Mouse (Mus musculus): Measurements from ENCODE around the gene Midn. TPM values are rescaled to one million over a fixed set of nuclear protein-coding genes. Genes with fewer than 3 reads are reported as not detected.

Gene Midn
- polyA plus RNA-seq, 1 experiment from 2014 or later = 18.6 TPM

DNA sequence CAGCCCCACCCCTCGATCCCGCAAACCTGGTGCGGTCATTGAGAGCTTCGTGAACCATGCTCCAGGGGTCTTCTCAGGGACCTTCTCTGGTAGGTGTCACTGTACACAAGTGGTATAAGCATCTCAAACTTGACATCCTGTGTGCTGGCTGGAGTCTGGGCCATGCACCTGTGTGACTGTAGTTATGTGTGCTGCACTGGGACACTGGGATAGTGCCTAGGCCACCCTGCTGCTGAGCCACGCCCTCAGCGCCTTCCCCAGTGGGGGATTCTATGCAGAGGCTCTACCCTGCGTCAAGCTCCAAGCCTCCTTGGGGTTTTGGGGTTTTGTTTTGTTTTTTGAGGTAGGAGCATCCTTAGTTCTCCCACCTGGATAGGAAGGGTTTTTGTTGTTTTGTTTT is 6.3 kb downstream of the Midn start:
- H3K9me3 ChIP-seq = no peaks in the 10 kb centered on the region
- H3K4me2 ChIP-seq = no peak overlapping the region
- H3K9ac ChIP-seq = no peak overlapping the region
- no peak overlapping the region for H3K4me3 ChIP-seq
- H3K36me3 ChIP-seq = peaks cover 55% of the 10 kb centered on the region
- no peaks in the 10 kb centered on the region for H3K27me3 ChIP-seq
- H3K4me1 ChIP-seq = peaks cover 76% of the 10 kb centered on the region
- no peak for ATAC-seq (ENCODE audit: borderline replicate concordance, extremely low read depth, low FRiP score, low TSS enrichment)
- WGBS = 87% methylated on average over 7 of the region's 7 CpGs
- 0 out of 2 replicates have a peak overlapping the region, but pooled peaks have one; percentile 1 for H3K27ac ChIP-seq

GRCm38 (mm10) chr10:80155277-80155676 is 7.2 kb downstream of the Midn start:
- Histone ChIP-seq H3K27me3 (no peaks in the 10 kb centered on the region), H3K27ac (no peak overlapping the region), H3K4me1 (peaks cover 82% of the 10 kb centered on the region), H3K36me3 (peaks cover 55% of the 10 kb centered on the region), H3K4me2 (no peak overlapping the region), H3K9ac (no peak overlapping the region), H3K4me3 (no peak overlapping the region), H3K9me3 (no peaks in the 10 kb centered on the region)
- WGBS = 45% methylated on average over 1 of the region's 1 CpGs
- no peak for ATAC-seq (ENCODE audit: borderline replicate concordance, extremely low read depth, low FRiP score, low TSS enrichment)

DNA sequence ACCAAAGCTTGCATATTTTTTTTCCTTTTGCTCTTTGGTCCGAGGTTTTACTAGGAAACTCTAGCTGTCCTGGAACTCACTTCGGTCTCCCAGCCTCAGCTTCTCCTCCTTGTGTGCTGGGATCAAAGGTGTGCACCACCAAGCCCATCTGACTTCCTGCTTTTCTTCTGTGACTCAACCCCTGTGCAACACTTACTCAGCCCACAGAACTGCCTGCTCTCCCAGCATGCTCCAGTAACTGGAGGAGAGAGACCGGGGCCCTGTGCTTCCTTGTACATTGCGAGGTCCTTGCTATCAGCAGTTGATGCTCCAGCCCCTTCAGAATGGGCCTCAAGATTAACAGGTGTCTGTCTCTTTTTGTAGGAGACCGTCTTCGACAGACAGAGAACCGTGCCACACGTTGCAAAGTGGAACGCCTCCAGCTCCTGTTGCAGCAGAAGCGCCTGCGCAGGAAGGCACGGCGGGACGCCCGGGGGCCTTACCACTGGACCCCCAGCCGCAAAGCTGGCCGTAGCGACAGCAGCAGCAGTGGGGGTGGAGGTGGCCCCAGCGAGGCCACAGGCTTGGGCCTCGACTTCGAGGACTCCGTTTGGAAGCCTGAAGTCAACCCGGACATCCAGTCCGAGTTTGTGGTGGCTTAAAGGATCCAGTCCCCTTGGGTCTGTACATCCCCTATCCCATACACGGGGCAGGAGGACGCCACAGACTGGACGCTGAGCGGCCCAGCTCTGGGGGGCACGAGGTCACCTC is 8.1 kb downstream of the Midn start:
- H3K4me2 ChIP-seq = peak overlapping the region; percentile 0; the same call in 1 of the 2 replicates
- peaks cover 55% of the 10 kb centered on the region for H3K36me3 ChIP-seq
- H3K4me3 ChIP-seq = no peak overlapping the region
- no peak overlapping the region for H3K9ac ChIP-seq
- peaks cover 91% of the 10 kb centered on the region for H3K4me1 ChIP-seq
- H3K27me3 ChIP-seq = no peaks in the 10 kb centered on the region
- H3K9me3 ChIP-seq = no peaks in the 10 kb centered on the region
- WGBS = 74% methylated on average over 29 of the region's 29 CpGs
- H3K27ac ChIP-seq = peak overlapping the region; percentile 99
- ATAC-seq (ENCODE audit: borderline replicate concordance, extremely low read depth, low FRiP score, low TSS enrichment) = no peak

DNA sequence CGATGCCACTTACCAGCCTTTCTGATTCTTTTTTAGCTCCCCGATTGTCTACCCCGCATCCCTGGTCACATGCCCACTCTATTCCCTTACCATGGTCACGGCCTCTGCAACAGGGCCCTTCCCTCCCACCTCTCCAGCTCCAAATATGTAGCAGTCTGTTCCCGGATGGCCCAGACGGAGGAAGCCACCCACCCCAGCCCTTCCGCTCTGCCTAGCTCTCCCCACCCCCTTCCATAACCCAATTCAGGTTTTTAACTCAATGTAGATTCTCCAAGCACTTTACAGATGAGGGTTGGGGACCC is 8.6 kb downstream of the Midn start:
- Histone ChIP-seq H3K36me3 (peaks cover 55% of the 10 kb centered on the region), H3K4me1 (peaks cover 96% of the 10 kb centered on the region), H3K4me3 (no peak overlapping the region), H3K27ac (peak overlapping the region; percentile 99), H3K9ac (no peak overlapping the region), H3K4me2 (peak overlapping the region; percentile 0; the same call in 1 of the 2 replicates), H3K27me3 (no peaks in the 10 kb centered on the region), H3K9me3 (no peaks in the 10 kb centered on the region)
- no peak for ATAC-seq (ENCODE audit: borderline replicate concordance, extremely low read depth, low FRiP score, low TSS enrichment)
- 37% methylated on average over 7 of the region's 7 CpGs for WGBS

DNA sequence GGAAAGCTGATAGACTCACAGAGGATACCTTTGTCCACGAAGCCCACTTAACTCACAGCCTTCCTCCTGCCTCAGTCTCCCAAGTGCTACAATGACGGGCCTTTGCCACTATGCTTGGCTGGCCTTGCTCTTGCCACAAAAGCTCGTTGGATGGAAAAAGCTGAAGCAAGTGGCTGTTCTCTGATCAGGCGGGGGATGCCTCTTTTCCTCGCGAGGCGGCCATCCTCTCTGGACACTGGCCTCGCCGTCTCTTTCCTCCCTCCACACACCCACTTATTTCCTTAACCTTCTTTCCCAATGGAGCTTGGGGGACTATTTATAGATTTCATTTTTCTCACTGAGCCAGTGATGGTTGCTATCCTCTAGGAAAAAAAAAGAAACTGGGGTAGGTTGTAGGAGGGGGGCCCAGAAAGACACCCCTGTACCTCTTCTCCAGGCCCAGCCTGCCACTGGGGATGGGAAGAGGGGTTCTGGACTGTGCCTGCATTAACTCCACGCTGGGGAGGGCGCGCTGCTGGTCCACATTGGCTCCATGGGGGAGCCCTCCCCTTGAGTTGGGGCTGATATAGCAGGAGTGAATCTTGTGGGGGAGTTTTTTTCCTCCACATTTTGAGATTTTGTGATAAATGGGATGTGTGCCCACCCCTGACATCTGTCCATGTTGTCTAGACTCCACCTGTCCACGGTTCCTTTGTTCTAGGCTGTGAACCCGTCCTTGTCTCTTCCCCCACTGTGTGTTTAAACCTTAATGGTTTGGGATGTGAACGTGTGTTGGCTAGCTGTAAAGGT is 9.3 kb downstream of the Midn start:
- no peak overlapping the region for H3K4me3 ChIP-seq
- 55% methylated on average over 15 of the region's 15 CpGs for WGBS
- H3K27ac ChIP-seq = peak overlapping the region; percentile 99
- H3K4me2 ChIP-seq = peak overlapping the region; percentile 9; the same call in 1 of the 2 replicates
- no peak for ATAC-seq (ENCODE audit: borderline replicate concordance, extremely low read depth, low FRiP score, low TSS enrichment)
- no peaks in the 10 kb centered on the region for H3K27me3 ChIP-seq
- H3K4me1 ChIP-seq = peaks cover 96% of the 10 kb centered on the region
- peaks cover 54% of the 10 kb centered on the region for H3K36me3 ChIP-seq
- H3K9ac ChIP-seq = no peak overlapping the region
- H3K9me3 ChIP-seq = no peaks in the 10 kb centered on the region

DNA sequence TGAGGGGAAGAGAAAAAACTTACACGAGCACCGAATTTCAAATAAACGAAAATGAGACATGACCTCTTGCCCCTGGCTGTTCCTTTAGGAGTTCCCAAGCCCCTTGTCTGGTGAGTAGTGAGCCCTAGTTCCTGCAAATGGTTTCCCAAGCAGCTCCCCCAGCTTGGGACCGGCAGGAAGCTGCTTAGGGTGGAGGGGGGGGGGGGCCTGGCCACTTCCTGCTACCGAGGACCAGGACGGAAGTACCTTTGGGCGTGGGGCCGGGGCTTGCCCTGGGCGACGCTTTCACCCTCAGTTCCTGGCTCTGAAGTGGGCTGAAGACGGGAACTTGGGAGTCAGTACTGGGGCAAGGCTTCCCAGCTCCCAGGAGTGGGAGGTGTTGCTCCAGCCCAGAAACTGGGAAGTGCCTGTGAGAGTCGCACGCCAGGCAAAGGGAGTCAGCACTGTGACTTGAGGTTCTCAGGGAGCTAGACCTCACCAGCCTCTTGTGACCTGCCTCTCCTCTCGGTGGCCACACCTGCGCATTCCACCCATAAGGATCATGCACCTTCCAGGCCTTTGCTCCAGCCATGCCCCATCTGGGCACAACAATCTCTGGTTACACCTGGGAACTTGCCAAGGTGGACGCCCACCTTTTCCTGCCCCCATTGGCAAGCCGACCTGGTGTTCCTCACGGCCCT is 10.4 kb downstream of the Midn start:
- Histone ChIP-seq H3K36me3 (peaks cover 43% of the 10 kb centered on the region), H3K27ac (peak overlapping the region; percentile 99), H3K4me3 (0 out of 2 replicates have a peak overlapping the region, but pooled peaks have one; percentile 44), H3K4me2 (peak overlapping the region; percentile 81), H3K4me1 (peaks cover 95% of the 10 kb centered on the region), H3K27me3 (no peaks in the 10 kb centered on the region), H3K9ac (peak overlapping the region; percentile 25), H3K9me3 (no peaks in the 10 kb centered on the region)
- WGBS = 9% methylated on average over 18 of the region's 18 CpGs
- ATAC-seq (ENCODE audit: borderline replicate concordance, extremely low read depth, low FRiP score, low TSS enrichment) = no peak

DNA sequence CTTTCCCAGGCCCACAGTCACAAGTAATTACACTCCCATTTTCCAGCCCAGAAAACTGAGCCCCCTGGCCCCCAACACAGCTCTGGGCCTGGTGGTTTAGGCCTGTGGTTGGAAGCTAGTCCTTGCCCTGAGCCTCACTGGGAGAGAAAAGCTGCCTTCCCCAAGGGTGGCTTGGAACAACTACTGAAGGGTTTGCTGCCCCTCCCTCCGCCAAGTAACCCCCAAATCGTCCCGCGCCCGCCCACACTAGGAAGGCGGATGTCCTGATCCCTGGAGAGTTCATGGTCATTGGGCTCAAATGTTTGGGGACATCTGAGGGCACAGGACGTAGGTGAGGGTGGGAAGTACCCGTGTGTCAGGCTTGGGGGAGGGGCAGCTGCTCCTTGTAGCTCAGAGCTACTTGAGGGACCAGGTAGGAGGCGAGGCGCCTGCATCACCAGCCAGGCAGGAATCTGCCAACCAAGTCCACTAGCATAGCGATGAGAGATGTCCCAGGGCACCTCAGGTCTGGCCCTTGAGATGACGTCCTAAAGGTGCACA is 11.0 kb downstream of the Midn start:
- peak overlapping the region; percentile 21 for H3K9ac ChIP-seq

DNA sequence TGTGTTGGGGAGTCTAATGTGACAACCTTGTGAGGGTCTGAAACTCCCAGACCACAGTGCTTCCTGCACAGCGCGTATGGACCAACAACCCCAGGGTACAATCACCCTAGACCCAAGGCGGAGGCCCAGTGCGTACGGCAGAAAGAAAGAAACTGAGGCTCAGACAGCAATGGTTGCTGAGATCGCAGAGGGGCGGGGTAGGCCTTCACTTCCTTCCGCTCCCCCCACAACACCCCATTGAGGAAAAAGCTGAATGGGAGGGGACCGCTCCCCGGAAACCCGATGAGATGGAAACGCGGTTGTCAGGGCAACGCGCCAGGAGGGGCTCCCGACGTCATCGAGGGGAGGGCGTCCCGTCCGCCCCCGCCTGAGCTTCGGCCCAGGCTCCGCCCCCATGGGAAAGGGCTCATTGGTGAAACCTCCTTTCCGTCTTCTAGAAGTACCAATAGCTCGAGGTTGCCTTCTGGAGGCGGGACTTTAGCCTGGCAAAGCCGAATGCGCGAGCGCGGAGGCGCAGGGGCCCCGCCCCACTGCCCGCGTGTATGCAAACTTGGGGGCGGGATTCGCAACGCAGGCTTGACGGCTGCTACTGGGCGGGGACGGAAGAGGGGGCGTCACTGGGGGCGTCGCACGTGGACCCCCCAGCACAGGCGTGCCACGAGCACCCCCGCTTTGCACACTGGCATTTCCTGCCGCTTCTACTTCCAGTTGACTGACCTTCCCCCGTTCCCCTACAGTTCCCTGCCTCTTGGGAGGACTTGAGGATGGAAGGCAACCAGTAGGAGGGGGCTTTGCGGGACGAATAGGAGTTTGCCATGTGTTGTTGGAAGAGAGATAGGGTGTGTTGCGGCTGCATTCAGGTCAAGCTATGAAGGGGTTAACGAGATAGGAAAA is 11.7 kb downstream of the Midn start:
- WGBS = under 1% methylated on average over 55 of the region's 55 CpGs
- Histone ChIP-seq H3K27me3 (no peaks in the 10 kb centered on the region), H3K36me3 (peaks cover 29% of the 10 kb centered on the region), H3K9ac (peak overlapping the region; percentile 39), H3K27ac (peak overlapping the region; percentile 99), H3K4me1 (peaks cover 94% of the 10 kb centered on the region), H3K4me2 (peak overlapping the region; percentile 81), H3K4me3 (peak overlapping the region; percentile 44), H3K9me3 (no peaks in the 10 kb centered on the region)
- peak; percentile 85 for ATAC-seq (ENCODE audit: borderline replicate concordance, extremely low read depth, low FRiP score, low TSS enrichment)

More for the DNA sequence above, 11.0 kb downstream of the Midn start:
- peaks cover 94% of the 10 kb centered on the region for H3K4me1 ChIP-seq
- H3K4me3 ChIP-seq = peak overlapping the region; percentile 44
- ATAC-seq (ENCODE audit: borderline replicate concordance, extremely low read depth, low FRiP score, low TSS enrichment) = no peak; the same call in 1 of the 2 replicates
- peaks cover 36% of the 10 kb centered on the region for H3K36me3 ChIP-seq
- no peaks in the 10 kb centered on the region for H3K27me3 ChIP-seq
- peak overlapping the region; percentile 99 for H3K27ac ChIP-seq
- peak overlapping the region; percentile 81 for H3K4me2 ChIP-seq
- H3K9me3 ChIP-seq = no peaks in the 10 kb centered on the region
- WGBS = 10% methylated on average over 12 of the region's 12 CpGs

DNA sequence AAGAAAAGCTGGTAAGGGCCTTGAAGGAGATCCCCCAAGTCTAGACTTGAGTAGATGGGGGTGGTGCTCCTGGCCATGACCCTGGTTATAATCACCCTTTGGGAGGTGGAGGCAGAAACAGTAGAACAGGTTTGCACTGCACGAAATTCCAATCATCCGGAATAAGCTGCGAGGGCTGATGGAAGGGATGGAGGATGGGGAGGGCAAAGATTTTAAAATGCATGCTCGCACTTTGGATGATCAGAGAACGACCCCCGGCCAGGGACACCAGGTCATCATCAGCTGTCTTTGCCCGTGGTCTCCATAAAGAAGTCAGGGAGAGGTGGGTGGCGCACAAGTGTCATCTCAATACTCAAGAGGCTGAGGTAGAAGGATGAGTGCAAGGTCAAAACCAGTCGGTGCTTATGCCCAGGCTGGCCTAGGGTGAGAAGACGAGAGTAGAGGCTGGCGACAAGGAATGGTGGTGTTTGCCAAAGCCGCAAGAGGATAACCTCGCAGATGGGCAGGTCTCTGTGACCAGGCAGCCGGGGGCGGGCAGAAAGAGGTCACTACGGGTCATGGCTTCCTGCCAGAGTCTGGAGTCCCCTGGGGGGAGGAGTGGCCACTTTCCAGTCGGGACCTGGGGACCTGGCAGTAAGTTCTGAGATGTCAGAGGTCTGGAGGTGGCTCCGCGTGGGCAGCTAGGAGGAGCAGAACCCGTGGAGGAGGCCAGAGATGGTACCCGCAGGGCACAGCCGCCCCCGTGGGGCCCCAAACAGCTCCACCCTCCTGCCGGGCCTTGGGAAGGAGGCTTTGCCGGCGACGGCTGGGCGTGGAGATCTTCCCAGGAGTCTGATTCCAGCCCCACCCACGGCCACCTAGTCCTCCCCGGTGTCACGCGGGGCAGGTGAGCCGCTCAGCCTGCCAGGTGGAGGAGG is 12.6 kb downstream of the Midn start:
- Histone ChIP-seq H3K4me1 (peaks cover 92% of the 10 kb centered on the region), H3K27ac (peak overlapping the region; percentile 99), H3K27me3 (no peaks in the 10 kb centered on the region), H3K4me3 (peak overlapping the region; percentile 44), H3K4me2 (peak overlapping the region; percentile 81), H3K9me3 (no peaks in the 10 kb centered on the region), H3K36me3 (peaks cover 20% of the 10 kb centered on the region), H3K9ac (peak overlapping the region; percentile 39)
- WGBS = 2% methylated on average over 32 of the region's 33 CpGs
- no peak for ATAC-seq (ENCODE audit: borderline replicate concordance, extremely low read depth, low FRiP score, low TSS enrichment)

GRCm38 (mm10) chr10:80161522-80162242 is 13.6 kb downstream of the Midn start:
- Histone ChIP-seq H3K9me3 (no peaks in the 10 kb centered on the region), H3K4me2 (peak overlapping the region; percentile 81), H3K9ac (peak overlapping the region; percentile 39; the same call in 1 of the 2 replicates), H3K27me3 (no peaks in the 10 kb centered on the region), H3K4me1 (peaks cover 90% of the 10 kb centered on the region), H3K36me3 (peaks cover 10% of the 10 kb centered on the region), H3K4me3 (peak overlapping the region; percentile 44), H3K27ac (peak overlapping the region; percentile 99)
- 10% methylated on average over 7 of the region's 7 CpGs for WGBS
- peak; percentile 17 for ATAC-seq (ENCODE audit: borderline replicate concordance, extremely low read depth, low FRiP score, low TSS enrichment)

Measured in lung, embryonic 15.5 days (tissue).